Mouse (Mus musculus): ENCODE results near the gene Rnf227. TPM values are rescaled to one million over a fixed set of nuclear protein-coding genes. Genes with fewer than 3 reads are reported as not detected.

Rnf227 gene
- total RNA-seq, 2 experiments from 2014 or later, result 0.25 to 0.43 TPM

GRCm38 (mm10) chr11:69331152-69331551 is 9.1 kb upstream of the Rnf227 start:
- DNase-seq (ENCODE audit: low spot score), result no peak

- peak; percentile 47 for DNase-seq (ENCODE audit: low spot score)
Observed at GRCm38 (mm10) chr11:69331929-69332405, 8.3 kb upstream of the Rnf227 start.

- DNase-seq (ENCODE audit: low spot score), result no peak
Observed at GRCm38 (mm10) chr11:69332713-69333253, 7.5 kb upstream of the Rnf227 start.

- no peak for DNase-seq (ENCODE audit: low spot score)
Observed at GRCm38 (mm10) chr11:69333922-69334321, 6.3 kb upstream of the Rnf227 start.

- DNase-seq (ENCODE audit: low spot score), result no peak
Observed at GRCm38 (mm10) chr11:69334796-69335195, 5.5 kb upstream of the Rnf227 start.

GRCm38 (mm10) chr11:69346441-69346840 is 6.2 kb downstream of the Rnf227 start:
- DNase-seq (ENCODE audit: low spot score), result no peak

GRCm38 (mm10) chr11:69356544-69356943 is 16.3 kb downstream of the Rnf227 start:
- no peak for DNase-seq (ENCODE audit: low spot score)

GRCm38 (mm10) chr11:69357690-69358089 is 17.4 kb downstream of the Rnf227 start:
- DNase-seq (ENCODE audit: low spot score), result peak; percentile 71

- DNase-seq (ENCODE audit: low spot score), result no peak
Observed at GRCm38 (mm10) chr11:69362021-69362420, 21.8 kb downstream of the Rnf227 start.

- DNase-seq (ENCODE audit: low spot score), result no peak
Observed at GRCm38 (mm10) chr11:69362479-69362878, 22.2 kb downstream of the Rnf227 start.

GRCm38 (mm10) chr11:69364376-69364775 is 24.1 kb downstream of the Rnf227 start:
- no peak for DNase-seq (ENCODE audit: low spot score)

GRCm38 (mm10) chr11:69364910-69365309 is 24.6 kb downstream of the Rnf227 start:
- peak; percentile 97 for DNase-seq (ENCODE audit: low spot score)

GRCm38 (mm10) chr11:69365722-69366121 is 25.5 kb downstream of the Rnf227 start:
- DNase-seq (ENCODE audit: low spot score), result no peak

- peak; percentile 92 for DNase-seq (ENCODE audit: low spot score)
Observed at GRCm38 (mm10) chr11:69366157-69366854, 26.0 kb downstream of the Rnf227 start.

- DNase-seq (ENCODE audit: low spot score), result no peak
Observed at GRCm38 (mm10) chr11:69366855-69367615, 26.8 kb downstream of the Rnf227 start.

GRCm38 (mm10) chr11:69367616-69368355 is 27.5 kb downstream of the Rnf227 start:
- no peak for DNase-seq (ENCODE audit: low spot score)

- DNase-seq (ENCODE audit: low spot score), result no peak
Observed at GRCm38 (mm10) chr11:69368356-69369214, 28.3 kb downstream of the Rnf227 start.

- DNase-seq (ENCODE audit: low spot score), result no peak
Observed at GRCm38 (mm10) chr11:69369215-69369989, 29.1 kb downstream of the Rnf227 start, which contains the start of gene Chd3. TSS of gene Chd3 (minus strand) at chr11:69369406.

GRCm38 (mm10) chr11:69369990-69370816 is 29.9 kb downstream of the Rnf227 start:
- DNase-seq (ENCODE audit: low spot score), result no peak
